Mouse (Mus musculus): ENCODE results near the gene Gm43951. TPM values are rescaled to one million over a fixed set of nuclear protein-coding genes. Genes with fewer than 3 reads are reported as not detected.

Gm43951 gene
- 10 to 100 TPM; 11.9 to 13.5 TPM for total RNA-seq (2021)

GRCm38 (mm10) chr11:72206341-72207203 is at the start of gene Gm43951:
Gene Gm43951, minus strand, starts transcription at chr11:72206840.
- intact Hi-C loops (cut with DNase I), result loop anchor here (2.0 kb wide), 1 partner anchor 154 kb away; no protein-coding TSS in a partner anchor
- peak in 1 of 2 experiments; percentile 53 for DNase-seq (ENCODE audit: low spot score in 2 of 2)

- intact Hi-C loops (cut with DNase I), result no loop called here
- DNase-seq (ENCODE audit: low spot score in 2 of 2), result no peak
These were observed 49.8 kb upstream of the Gm43951 start for GRCm38 (mm10) chr11:72256441-72256840.

GRCm38 (mm10) chr11:72255629-72256028 is 49.0 kb upstream of the Gm43951 start:
- no peak for DNase-seq (ENCODE audit: low spot score in 2 of 2)
- intact Hi-C loops (cut with DNase I), result no loop called here

- intact Hi-C loops (cut with DNase I), result no loop called here
- peak; percentile 21 to 76 for DNase-seq (ENCODE audit: low spot score in 2 of 2)
These were observed 38.6 kb upstream of the Gm43951 start for GRCm38 (mm10) chr11:72245196-72245753.

GRCm38 (mm10) chr11:72240062-72240860 is 33.6 kb upstream of the Gm43951 start:
- intact Hi-C loops (cut with DNase I), result no loop called here
- DNase-seq (ENCODE audit: low spot score in 2 of 2), result no peak

GRCm38 (mm10) chr11:72234013-72234412 is 27.4 kb upstream of the Gm43951 start:
- intact Hi-C loops (cut with DNase I), result no loop called here
- peak; percentile 25 to 60 for DNase-seq (ENCODE audit: low spot score in 2 of 2)

- DNase-seq (ENCODE audit: low spot score in 2 of 2), result no peak
- intact Hi-C loops (cut with DNase I), result no loop called here
These were observed 26.4 kb upstream of the Gm43951 start for GRCm38 (mm10) chr11:72232991-72233390.

- no peak for DNase-seq (ENCODE audit: low spot score in 2 of 2)
- intact Hi-C loops (cut with DNase I), result no loop called here
These were observed 25.4 kb upstream of the Gm43951 start for GRCm38 (mm10) chr11:72232068-72232467.

- intact Hi-C loops (cut with DNase I), result no loop called here
These were observed 21.9 kb upstream of the Gm43951 start for GRCm38 (mm10) chr11:72228513-72228912.

GRCm38 (mm10) chr11:72226901-72227300 is 20.3 kb upstream of the Gm43951 start:
- no peak for DNase-seq (ENCODE audit: low spot score in 2 of 2)
- intact Hi-C loops (cut with DNase I), result no loop called here

More at GRCm38 (mm10) chr11:72228513-72228912, 21.9 kb upstream of the Gm43951 start:
- no peak for DNase-seq (ENCODE audit: low spot score in 2 of 2)

GRCm38 (mm10) chr11:72226020-72226791 is 19.6 kb upstream of the Gm43951 start:
- intact Hi-C loops (cut with DNase I), result no loop called here

GRCm38 (mm10) chr11:72224865-72225264 is 18.2 kb upstream of the Gm43951 start:
- intact Hi-C loops (cut with DNase I), result loop anchor here (2.0 to 5.0 kb wide), 5 partner anchors 42 to 337 kb away; partner anchors contain the start of gene Slc13a5
- DNase-seq (ENCODE audit: low spot score in 2 of 2), result peak; percentile 79 to 84

More at GRCm38 (mm10) chr11:72226020-72226791, 19.6 kb upstream of the Gm43951 start:
- DNase-seq (ENCODE audit: low spot score in 2 of 2), result peak in 1 of 2 experiments; percentile 29

GRCm38 (mm10) chr11:72223414-72223813 is 16.8 kb upstream of the Gm43951 start:
- intact Hi-C loops (cut with DNase I), result loop anchor here (5.0 kb wide), 2 partner anchors 119 to 339 kb away; no protein-coding TSS in a partner anchor

GRCm38 (mm10) chr11:72221278-72221677 is 14.6 kb upstream of the Gm43951 start:
- intact Hi-C loops (cut with DNase I), result loop anchor here (5.0 kb wide), 2 partner anchors 121 to 341 kb away; no protein-coding TSS in a partner anchor
- peak; percentile 59 to 73 for DNase-seq (ENCODE audit: low spot score in 2 of 2)

More at GRCm38 (mm10) chr11:72223414-72223813, 16.8 kb upstream of the Gm43951 start:
- DNase-seq (ENCODE audit: low spot score in 2 of 2), result no peak

- peak in 1 of 2 experiments; percentile 46 for DNase-seq (ENCODE audit: low spot score in 2 of 2)
- intact Hi-C loops (cut with DNase I), result no loop called here
These were observed 10.5 kb upstream of the Gm43951 start for GRCm38 (mm10) chr11:72217116-72217515.

- intact Hi-C loops (cut with DNase I), result no loop called here
- DNase-seq (ENCODE audit: low spot score in 2 of 2), result peak; percentile 72 to 81
These were observed 8.8 kb upstream of the Gm43951 start, which contains the start of gene Med31 for GRCm38 (mm10) chr11:72215410-72215797. Gene Med31, minus strand, starts transcription at chr11:72215592.

GRCm38 (mm10) chr11:72214591-72215409 is 8.2 kb upstream of the Gm43951 start:
- peak; percentile 95 to 98 for DNase-seq (ENCODE audit: low spot score in 2 of 2)
- intact Hi-C loops (cut with DNase I), result no loop called here

GRCm38 (mm10) chr11:72207834-72208377 is 1.3 kb upstream of the Gm43951 start:
- no peak for DNase-seq (ENCODE audit: low spot score in 2 of 2)
- intact Hi-C loops (cut with DNase I), result loop anchor here (2.0 kb wide), 1 partner anchor 155 kb away; no protein-coding TSS in a partner anchor
